Mouse (Mus musculus): ENCODE results near the gene Gm21292.
"Not testable (repeated sequence)": the region's sequence is repeated elsewhere in the genome, so short reads cannot be mapped to it uniquely, and the experiment has no call there.

The Gm21292 gene

DNA sequence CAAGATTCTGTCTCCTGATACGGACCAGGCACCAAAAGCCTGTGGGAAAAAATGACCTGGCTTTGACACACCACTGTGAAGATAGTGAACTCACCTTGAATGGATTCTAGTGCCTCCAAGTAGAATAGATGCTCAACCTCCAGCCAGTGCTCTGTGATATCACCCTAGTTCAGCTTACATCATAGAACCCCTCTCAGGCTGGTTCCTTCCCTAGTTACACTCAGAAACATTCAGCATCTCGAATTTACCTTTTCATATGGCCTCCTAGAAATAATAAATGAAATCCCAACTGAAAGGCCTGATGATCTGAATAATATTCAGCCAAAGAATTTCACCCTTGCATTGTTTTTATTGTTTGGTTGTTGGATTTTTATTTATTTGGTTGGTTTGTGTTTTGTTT lies at the start of gene Gm21292:
Gm21292 (minus strand) TSS at position 101 of the 400 bp plus-strand sequence.
- DNase-seq (ENCODE audit: low spot score), result not testable (repeated sequence)
